Mouse (Mus musculus) CH12.LX (cell line): Measurements from ENCODE around the gene Dact3.

ENCODE experiments used
- CTCF ChIP-seq, 2 experiments: IDR thresholded peaks in 1 of 2; conservative IDR thresholded peaks in 1 of 2; 2 replicates each; pipeline ENCODE4 v1.5.1; 2011 to 2012; ENCODE audit warnings: low read depth in 2 of 2, low read length in 2 of 2, improper control_type of control experiment in 1 of 2, inconsistent platforms in 1 of 2, mild to moderate bottlenecking in 1 of 2, moderate library complexity in 1 of 2
- ETS1 ChIP-seq: conservative IDR thresholded peaks from 2 replicates; pipeline ENCODE4 v1.6.1; 2012; ENCODE audit warnings: low read depth, mild to moderate bottlenecking, inconsistent platforms, low read length, improper control_type of control experiment, moderate library complexity
- HCFC1 ChIP-seq: IDR thresholded peaks from 2 replicates; pipeline ENCODE4 v1.6.1; 2012; ENCODE audit warnings: low read depth, mild to moderate bottlenecking, inconsistent platforms, low read length, improper control_type of control experiment
- JUND ChIP-seq: conservative IDR thresholded peaks from 2 replicates; pipeline ENCODE4 v1.6.1; 2011; ENCODE audit warnings: low read depth, low read length, improper control_type of control experiment
- MAX ChIP-seq: IDR thresholded peaks from 2 replicates; pipeline ENCODE4 v1.6.1; 2011; ENCODE audit warnings: low read length, improper control_type of control experiment
- NELFE ChIP-seq: IDR thresholded peaks from 2 replicates; pipeline ENCODE4 v1.6.1; 2011; ENCODE audit warnings: low read depth, low read length, improper control_type of control experiment
- PAX5 ChIP-seq: IDR thresholded peaks from 2 replicates; pipeline ENCODE4 v1.6.1; 2012; ENCODE audit warnings: low read length, inconsistent platforms, mixed read lengths
- POLR2A ChIP-seq: IDR thresholded peaks from 2 replicates; pipeline ENCODE4 v1.6.1; 2011; ENCODE audit warnings: low read depth, mild to moderate bottlenecking, improper control_type of control experiment, low read length
- UBTF ChIP-seq: IDR thresholded peaks from 2 replicates; pipeline ENCODE4 v1.6.1; 2012; ENCODE audit warnings: low read depth, mild to moderate bottlenecking, inconsistent platforms, low read length, improper control_type of control experiment, moderate library complexity
- USF1 ChIP-seq: IDR thresholded peaks from 2 replicates; pipeline ENCODE4 v1.6.1; 2014; ENCODE audit warnings: low read depth, mild to moderate bottlenecking, inconsistent platforms, low read length, improper control_type of control experiment
- ZNF384 ChIP-seq: IDR thresholded peaks from 2 replicates; pipeline ENCODE4 v1.6.1; 2012; ENCODE audit warnings: low read depth, low read length, improper control_type of control experiment, inconsistent platforms

- no peak for TF ChIP-seq CTCF (conservative IDR thresholded peaks at IDR 0.05 in 1 of 2, IDR thresholded peaks at IDR 0.05 in 1 of 2; ENCODE audit: low read depth in 2 of 2, low read length in 2 of 2)
- no peak for TF ChIP-seq ZNF384
- no peak for TF ChIP-seq PAX5
- no peak for TF ChIP-seq POLR2A
- no peak for TF ChIP-seq JUND
- TF ChIP-seq MAX: no peak
- TF ChIP-seq HCFC1: no peak
- TF ChIP-seq ETS1: no peak
- no peak for TF ChIP-seq USF1
- no peak for TF ChIP-seq NELFE
- no peak for TF ChIP-seq UBTF
Measured at GRCm38 (mm10) chr7:16873392-16873791, 1.7 kb upstream of the Dact3 start.
